Mouse (Mus musculus) CD4-positive, CD25-positive, alpha-beta regulatory T cell, adult 4 months (primary cell): ENCODE measurements at regions not wholly inside any gene's neighbourhood (a gene's known extent, or its start where the extent isn't known, plus 50 kb on each side); places are given as distances from the start of the nearest gene placed in this dataset.

Experiments used
- ATAC-seq: one replicate; pipeline ENCODE4 v1.8.0; 2017

DNA sequence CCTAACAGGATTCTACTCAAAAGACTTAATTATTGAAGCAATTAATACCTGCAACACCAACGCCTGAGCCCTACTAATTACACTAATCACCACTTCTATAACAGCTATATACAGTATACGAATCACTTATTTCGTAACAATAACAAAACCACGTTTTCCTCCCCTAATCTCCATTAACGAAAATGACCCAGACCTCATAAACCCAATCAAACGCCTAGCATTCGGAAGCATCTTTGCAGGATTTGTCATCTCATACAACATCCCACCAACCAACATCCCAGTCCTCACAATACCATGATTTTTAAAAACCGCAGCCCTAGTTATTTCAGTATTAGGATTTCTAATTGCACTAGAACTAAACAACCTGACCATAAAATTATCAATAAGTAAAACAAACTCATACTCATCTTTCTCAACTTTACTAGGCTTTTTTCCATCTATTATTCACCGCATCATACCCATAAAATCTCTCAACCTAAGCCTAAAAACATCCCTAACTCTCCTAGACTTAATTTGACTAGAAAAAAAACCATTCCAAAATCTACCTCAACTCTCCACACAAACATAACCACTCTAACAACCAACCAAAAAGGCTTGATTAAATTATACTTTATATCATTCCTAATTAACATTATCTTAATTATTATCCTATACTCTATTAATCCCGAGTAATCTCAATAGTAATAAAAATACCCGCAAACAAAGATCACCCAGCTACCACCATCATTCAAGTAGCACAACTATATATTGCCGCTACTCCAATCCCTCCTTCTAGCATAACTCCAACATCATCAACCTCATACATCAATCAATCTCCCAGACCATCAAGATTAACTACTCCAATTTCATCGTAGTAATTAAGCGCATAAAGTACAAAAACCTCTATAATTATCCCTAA, 830.9 kb upstream of the Tyrp1 start:
- peak; percentile 99 for ATAC-seq

GRCm38 (mm10) chr4:80003636-80004365, 830.1 kb upstream of the Tyrp1 start:
- ATAC-seq = peak; percentile 90

DNA sequence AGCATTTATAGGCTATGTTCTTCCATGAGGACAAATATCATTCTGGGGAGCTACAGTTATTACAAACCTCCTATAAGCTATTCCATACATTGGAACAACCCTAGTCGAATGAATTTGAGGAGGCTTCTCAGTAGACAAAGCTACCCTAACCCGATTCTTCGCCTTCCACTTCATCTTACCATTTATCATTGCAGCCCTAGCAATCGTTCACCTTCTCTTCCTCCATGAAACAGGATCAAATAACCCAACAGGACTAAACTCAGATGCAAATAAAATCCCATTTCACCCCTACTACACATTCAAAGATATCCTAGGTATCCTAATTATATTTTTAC, 829.6 kb upstream of the Tyrp1 start:
- no peak for ATAC-seq

DNA sequence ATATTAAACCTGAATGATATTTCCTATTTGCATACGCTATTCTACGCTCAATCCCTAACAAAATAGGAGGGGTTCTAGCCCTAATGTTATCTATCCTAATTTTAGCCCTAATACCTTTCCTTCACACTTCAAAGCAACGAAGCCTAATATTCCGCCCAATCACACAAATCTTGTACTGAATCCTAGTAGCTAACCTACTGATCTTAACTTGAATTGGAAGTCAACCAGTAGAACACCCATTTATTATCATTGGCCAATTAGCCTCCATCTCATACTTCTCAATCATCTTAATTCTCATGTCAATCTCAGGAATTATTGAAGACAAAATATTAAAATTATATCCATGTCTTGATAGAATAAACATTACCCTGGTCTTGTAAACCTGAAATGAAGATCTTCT, 829.1 kb upstream of the Tyrp1 start:
- no peak for ATAC-seq

DNA sequence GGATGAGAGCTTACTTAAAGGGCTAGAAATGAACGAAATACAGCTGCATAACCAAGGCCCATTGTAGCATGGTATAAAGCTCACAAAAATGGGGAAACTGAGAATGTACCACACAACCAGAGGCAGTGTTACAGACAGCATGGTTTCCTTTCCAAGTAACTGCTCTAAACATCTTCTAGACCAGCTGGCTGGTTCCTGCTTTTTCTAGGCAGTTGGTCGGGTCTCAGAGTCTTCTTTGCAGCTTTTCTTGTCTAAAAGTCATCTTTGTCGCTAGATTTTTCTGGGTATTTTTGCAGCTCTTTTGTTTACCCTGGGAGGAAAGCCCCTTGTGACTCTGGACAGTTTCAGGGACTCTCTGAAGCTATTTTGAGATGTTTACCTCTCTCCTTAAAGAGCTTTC, 806.0 kb upstream of the Tyrp1 start:
- ATAC-seq = no peak

DNA sequence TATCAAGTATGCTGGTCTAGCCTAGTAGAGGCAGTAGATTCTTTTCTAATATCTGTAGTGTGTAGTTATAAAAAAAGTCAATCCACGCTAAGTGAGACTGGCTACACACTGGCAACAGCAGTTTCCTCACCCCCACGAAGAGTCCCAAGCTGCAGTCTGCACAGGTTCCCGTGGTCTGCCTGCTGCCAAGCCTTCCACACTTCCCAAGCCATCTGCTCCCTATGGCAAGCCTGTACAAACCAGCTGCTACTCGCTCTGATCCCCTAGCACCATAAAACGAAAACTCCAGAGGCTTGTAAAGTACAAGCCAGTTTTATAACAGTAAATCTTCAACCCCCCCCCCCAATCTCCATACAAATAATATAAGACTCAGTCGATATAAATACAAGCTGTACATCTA, 786.0 kb upstream of the Tyrp1 start:
- no peak for ATAC-seq
